Mouse (Mus musculus) kidney, adult 2 months (tissue): Measurements from ENCODE around the gene Foxo4. TPM values are rescaled to one million over a fixed set of nuclear protein-coding genes. Genes with fewer than 3 reads are reported as not detected.

Experiments
- DNase-seq: peaks from one replicate; pipeline ENCODE4 v3.0.0; 2021
- H3K27ac ChIP-seq: fragments of 200-500 bp; 2 replicates; pipeline ENCODE4 v1.5.1; 2012; ENCODE audit warnings: low read depth, low read length, control low read depth, inconsistent platforms; ENCODE audit not compliant: insufficient read depth
- H3K27me3 ChIP-seq: fragments of 200-500 bp; replicated peaks from 2 replicates; pipeline ENCODE4 v1.6.1; 2012; ENCODE audit warnings: mild to moderate bottlenecking, moderate library complexity, low read length, inconsistent platforms; ENCODE audit not compliant: control insufficient read depth, insufficient read depth
- H3K36me3 ChIP-seq: fragments of 200-500 bp; 2 replicates; pipeline ENCODE4 v1.6.1; 2012; ENCODE audit warnings: mild to moderate bottlenecking, moderate library complexity, low read length, inconsistent platforms; ENCODE audit not compliant: control insufficient read depth, insufficient read depth
- H3K4me1 ChIP-seq: fragments of 200-500 bp; 2 replicates; pipeline ENCODE4 v1.6.1; 2011; ENCODE audit warnings: low read length; ENCODE audit not compliant: control insufficient read depth, insufficient read depth
- H3K4me3 ChIP-seq: fragments of 200-500 bp; 2 replicates; pipeline ENCODE4 v1.5.1; 2011; ENCODE audit warnings: mild to moderate bottlenecking, low read depth, low read length, control low read depth; ENCODE audit not compliant: insufficient read depth
- CTCF ChIP-seq: fragments of 200-500 bp; conservative IDR thresholded peaks from 2 replicates; pipeline ENCODE4 v1.5.1; 2011; ENCODE audit warnings: low read depth, mild to moderate bottlenecking, control low read depth, low read length, moderate library complexity, mixed read lengths; ENCODE audit not compliant: insufficient read depth, insufficient read length
- POLR2A ChIP-seq: fragments of 200-500 bp; IDR thresholded peaks from one replicate; pipeline ENCODE4 v1.6.1; 2011; ENCODE audit warnings: low read depth, low read length, control low read depth
- whole genome bisulfite sequencing: fragments of 180-500 bp; shearing (Covaris S2); methylation state at CpG from one replicate; pipeline ENCODE4 v1.1.7; 2018; 5-methylcytosine and 5-hydroxymethylcytosine counted together
- polyA plus RNA-seq: library from polyadenylated mRNA; depleted of rRNA; stranded (reverse); fragments of >200 nt; gene quantifications from 2 replicates; pipeline ENCODE4 v1.2.3, GENCODE M21; 2012; rRNA removed

The Foxo4 gene
- 37.1 and 42.2 TPM in 2 replicates for polyA plus RNA-seq

GRCm38 (mm10) chrX:101253952-101254729, at the start of gene Foxo4:
Foxo4 (plus strand) TSS chrX:101254528.
- Histone ChIP-seq H3K4me1 (peaks cover 2% of the 10 kb centered on the region; the same call in 1 of the 2 replicates), H3K27ac (peak within 1 kb of the TSS; percentile 78), H3K4me3 (peak within 1 kb of the TSS; percentile 89), H3K36me3 (no peaks in the 10 kb centered on the region), H3K27me3 (no peaks in the 10 kb centered on the region)
- DNase-seq, result peak; percentile 94
- under 1% methylated on average over 44 of the region's 47 CpGs for WGBS
- TF ChIP-seq POLR2A (no peak), CTCF (no peak)

DNA sequence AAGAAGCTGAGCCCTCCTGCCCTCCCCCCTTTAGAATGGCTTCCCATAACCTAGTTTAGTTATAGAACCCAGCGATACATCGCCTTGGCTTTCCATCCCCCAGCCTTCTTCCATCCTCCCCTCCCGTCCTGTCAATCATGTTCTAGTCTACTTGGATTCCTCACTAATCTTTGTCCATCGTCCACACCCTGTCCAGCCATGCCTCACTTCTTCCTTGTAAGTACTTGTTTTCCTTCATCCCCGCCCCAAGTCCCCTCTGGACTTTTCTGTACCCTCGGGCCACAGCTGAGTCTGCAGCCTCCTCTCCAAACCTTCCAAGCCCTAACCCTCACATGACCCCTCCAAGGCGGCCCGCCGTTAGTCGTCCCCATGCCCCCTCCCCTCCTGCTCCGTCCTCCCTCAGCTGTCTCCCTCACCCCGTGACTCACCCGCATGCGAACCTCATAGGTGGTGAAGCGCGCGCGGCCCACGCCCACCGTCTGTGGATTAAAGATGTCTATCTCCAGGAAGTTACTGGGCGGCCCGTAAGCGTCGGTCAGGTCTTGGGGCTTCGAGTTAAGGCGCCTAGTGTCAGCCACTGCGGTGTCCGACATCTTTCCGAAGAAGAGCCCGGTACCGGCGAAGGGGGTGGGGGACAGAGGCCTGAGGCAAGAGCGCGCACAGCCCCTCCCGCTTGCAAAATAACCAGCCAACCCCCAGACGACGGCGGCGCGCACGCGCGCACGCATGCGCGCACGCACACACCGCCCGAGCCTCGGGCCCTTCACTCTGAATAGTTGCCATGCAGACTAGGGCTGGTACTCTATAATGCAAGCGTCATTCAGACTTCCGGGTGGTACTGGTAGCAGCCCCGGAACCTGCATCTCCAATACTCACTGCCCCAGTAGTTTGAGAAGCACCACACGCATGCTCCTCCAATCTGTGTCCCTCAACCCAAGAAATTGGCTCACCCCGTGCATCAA, 32.2 kb upstream of the Foxo4 start, which contains the start of gene Snx12:
Gene Snx12 (minus strand): TSS at position 730 of the 962 bp plus-strand sequence.
- Histone ChIP-seq H3K27ac (peak within 1 kb of the TSS; percentile 67), H3K36me3 (no peaks in the 10 kb centered on the region)
- no peak for TF ChIP-seq CTCF
- TF ChIP-seq POLR2A, result peak; percentile 2

GRCm38 (mm10) chrX:101222796-101223162, 31.5 kb upstream of the Foxo4 start:
- no peaks in the 10 kb centered on the region for H3K36me3 ChIP-seq
- 12% methylated on average over 7 of the region's 7 CpGs for WGBS
- TF ChIP-seq CTCF, result no peak
- TF ChIP-seq POLR2A, result no peak

More for the DNA sequence above, 32.2 kb upstream of the Foxo4 start, which contains the start of gene Snx12:
- DNase-seq, result peak; percentile 94
- Histone ChIP-seq H3K4me3 (peak within 1 kb of the TSS; percentile 88), H3K4me1 (no peaks in the 10 kb centered on the region), H3K27me3 (no peaks in the 10 kb centered on the region)
- under 1% methylated on average over 55 of the region's 55 CpGs for WGBS

DNA sequence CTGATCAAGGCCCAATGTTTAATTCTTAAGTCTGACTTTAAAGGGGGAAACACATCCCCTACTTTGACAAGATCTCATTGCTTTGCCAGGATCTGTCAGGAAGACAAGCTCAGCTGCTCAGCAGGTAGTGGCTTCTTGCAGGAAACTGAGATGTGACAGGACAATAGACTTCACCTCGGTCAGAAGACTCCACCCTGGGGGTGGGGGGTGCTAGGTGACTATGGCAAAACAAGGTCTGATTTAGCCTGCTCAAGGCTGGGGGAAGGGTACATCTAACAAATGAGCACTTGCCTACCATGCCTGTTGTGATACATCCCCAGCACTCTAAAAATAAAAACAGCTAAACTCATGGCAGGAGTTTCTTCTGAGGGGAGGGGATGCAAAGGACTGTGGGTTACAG, 9.3 kb upstream of the Foxo4 start:
- no peak overlapping the region for H3K4me3 ChIP-seq
- no peak overlapping the region for H3K27ac ChIP-seq
- H3K36me3 ChIP-seq, result no peaks in the 10 kb centered on the region
- 17% methylated on average over 1 of the region's 1 CpGs for WGBS
- no peak for TF ChIP-seq POLR2A
- no peak for TF ChIP-seq CTCF
- peak; percentile 2 for DNase-seq
- H3K27me3 ChIP-seq, result no peaks in the 10 kb centered on the region
- no peaks in the 10 kb centered on the region for H3K4me1 ChIP-seq

More at GRCm38 (mm10) chrX:101222796-101223162, 31.5 kb upstream of the Foxo4 start:
- Histone ChIP-seq H3K27ac (no peak overlapping the region), H3K4me1 (no peaks in the 10 kb centered on the region), H3K4me3 (peak overlapping the region; percentile 45), H3K27me3 (no peaks in the 10 kb centered on the region)
- DNase-seq, result no peak

- Histone ChIP-seq H3K4me1 (peaks cover 2% of the 10 kb centered on the region; the same call in 1 of the 2 replicates), H3K27ac (no peak overlapping the region), H3K4me3 (peak overlapping the region; percentile 89), H3K27me3 (no peaks in the 10 kb centered on the region), H3K36me3 (no peaks in the 10 kb centered on the region)
- 0% methylated on average over 26 of the region's 26 CpGs for WGBS
- DNase-seq, result no peak
- TF ChIP-seq CTCF (no peak), POLR2A (no peak)
Observed at GRCm38 (mm10) chrX:101254740-101255139, 412 bp downstream of the Foxo4 start.

DNA sequence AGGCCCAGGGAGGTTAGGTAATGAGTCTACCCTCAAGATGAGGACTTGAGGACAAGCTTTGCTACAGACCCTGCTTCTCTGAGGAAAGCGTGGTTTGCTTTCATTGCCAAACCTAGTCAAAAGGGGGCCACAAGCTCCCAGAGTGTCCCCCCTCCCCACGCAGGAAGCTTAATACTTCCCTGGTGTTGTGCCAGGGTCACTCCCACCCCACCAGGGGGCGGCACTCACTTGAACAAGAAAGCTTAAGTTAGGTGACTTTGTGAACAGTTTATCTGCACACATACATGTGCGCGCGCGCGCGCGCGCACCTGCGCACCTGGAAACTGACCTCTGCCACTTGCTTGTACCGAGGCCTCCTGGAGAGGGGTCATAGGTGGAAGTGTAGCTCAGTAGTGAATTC, 2.3 kb downstream of the Foxo4 start:
- Histone ChIP-seq H3K27me3 (no peaks in the 10 kb centered on the region), H3K4me3 (no peak overlapping the region), H3K36me3 (no peaks in the 10 kb centered on the region), H3K4me1 (peaks cover 2% of the 10 kb centered on the region; the same call in 1 of the 2 replicates), H3K27ac (no peak overlapping the region)
- TF ChIP-seq POLR2A (no peak), CTCF (no peak)
- WGBS, result 88% methylated on average over 13 of the region's 13 CpGs
- DNase-seq, result no peak
